ENCODE assay signal across 8 mouse cellular contexts in the genomic region with DNA sequence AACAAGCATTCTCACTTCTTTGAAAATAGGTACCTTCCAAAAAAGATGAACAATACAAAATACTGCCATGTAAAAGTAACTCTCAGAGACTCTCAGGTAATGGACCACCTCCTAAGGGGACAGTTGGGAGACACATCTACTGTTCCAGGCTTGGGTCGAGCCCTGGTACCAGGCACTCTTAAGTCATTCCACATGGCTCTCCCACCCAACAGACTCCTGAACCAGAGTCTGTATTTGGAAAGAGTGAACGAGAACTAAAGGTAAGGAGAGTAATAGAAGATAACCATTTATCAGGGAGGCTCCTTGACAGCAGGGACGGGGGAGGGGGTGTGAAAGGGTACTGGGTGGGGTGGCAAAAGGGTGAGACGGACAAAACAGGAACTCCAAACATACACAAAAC. TPM values are rescaled to one million over a fixed set of nuclear protein-coding genes. Genes with fewer than 3 reads are reported as not detected.
DNase-seq lines count a peak whose midpoint lies in the region; ATAC-seq lines count a peak whose summit lies in the region.

No protein-coding gene starts in this region.

- no peaks in the 10 kb centered on the region for H3K36me3 ChIP-seq in kidney, embryonic 16.5 days (ENCODE audit: insufficient read depth, low read length)
- H3K36me3 ChIP-seq in embryonic facial prominence, embryonic 11.5 days (replicated peaks; ENCODE audit: control insufficient read depth, insufficient read depth, low read depth, low read length): no peaks in the 10 kb centered on the region
- H3K36me3 ChIP-seq in hindbrain, embryonic 14.5 days (replicated peaks; ENCODE audit: control insufficient read depth, insufficient read depth): no peaks in the 10 kb centered on the region
- H3K36me3 ChIP-seq in midbrain, embryonic 16.5 days (ENCODE audit: control insufficient read depth, insufficient read depth, low read length): no peaks in the 10 kb centered on the region

- peak overlapping the region; percentile 100 for H3K4me2 ChIP-seq in kidney, embryonic 16.5 days (replicated peaks; ENCODE audit: low read depth, low read length)
- peak overlapping the region; percentile 95 for H3K4me2 ChIP-seq in embryonic facial prominence, embryonic 11.5 days (ENCODE audit: low read depth, low read length)
- peak overlapping the region; percentile 99 for H3K4me2 ChIP-seq in hindbrain, embryonic 14.5 days (replicated peaks)
- peak overlapping the region; percentile 100 for H3K4me2 ChIP-seq in midbrain, embryonic 16.5 days (ENCODE audit: low read length)

- no peak for ATAC-seq in kidney, embryonic 16.5 days (ENCODE audit: low FRiP score, low TSS enrichment)
- ATAC-seq in embryonic facial prominence, embryonic 11.5 days (replicated peaks; ENCODE audit: insufficient number of reproducible peaks, low FRiP score, low TSS enrichment, low read depth): no peak
- ATAC-seq in hindbrain, embryonic 14.5 days (ENCODE audit: low FRiP score): no peak
- ATAC-seq in midbrain, embryonic 16.5 days: no peak

- H3K9ac ChIP-seq in kidney, embryonic 16.5 days (replicated peaks; ENCODE audit: low read length): no peak overlapping the region
- H3K9ac ChIP-seq in embryonic facial prominence, embryonic 11.5 days (replicated peaks; ENCODE audit: low read length): peak overlapping the region; percentile 37; the same call in 1 of the 2 replicates
- peak overlapping the region; percentile 77 for H3K9ac ChIP-seq in hindbrain, embryonic 14.5 days
- H3K9ac ChIP-seq in midbrain, embryonic 16.5 days (ENCODE audit: low read depth, low read length): peak overlapping the region; percentile 92

- DNase-seq in kidney, adult 8-10 months: no peak
- DNase-seq in embryonic facial prominence, embryonic 11.5 days (ENCODE audit: low spot score): no peak
- DNase-seq in hindbrain, embryonic 14.5 days (ENCODE audit: low spot score): no peak
- no peak for DNase-seq in ovary, postnatal 36 days (ENCODE audit: low spot score)
- no peak for DNase-seq in layer of hippocampus, postnatal 25 days (ENCODE audit: extremely low spot score in 1 of 2, low spot score in 1 of 2)
- DNase-seq in cerebellum, postnatal 36 days: no peak

- no peaks in the 10 kb centered on the region for H3K9me3 ChIP-seq in kidney, embryonic 16.5 days (ENCODE audit: low read length)
- no peaks in the 10 kb centered on the region for H3K9me3 ChIP-seq in embryonic facial prominence, embryonic 11.5 days (replicated peaks; ENCODE audit: control insufficient read depth, low read length)
- no peaks in the 10 kb centered on the region for H3K9me3 ChIP-seq in hindbrain, embryonic 14.5 days (ENCODE audit: control insufficient read depth, low read length)
- H3K9me3 ChIP-seq in midbrain, embryonic 16.5 days (replicated peaks; ENCODE audit: control insufficient read depth, low read length, poor library complexity, severe bottlenecking): no peaks in the 10 kb centered on the region

- WGBS in kidney, embryonic 16.5 days: 18% methylated on average over 4 of the region's 4 CpGs
- 19% methylated on average over 4 of the region's 4 CpGs for WGBS in embryonic facial prominence, embryonic 11.5 days
- 15% methylated on average over 4 of the region's 4 CpGs for WGBS in hindbrain, embryonic 14.5 days
- 19% methylated on average over 4 of the region's 4 CpGs for WGBS in midbrain, embryonic 16.5 days

- peak overlapping the region; percentile 64 for H3K4me3 ChIP-seq in kidney, embryonic 16.5 days (ENCODE audit: low read length)
- peak overlapping the region; percentile 52 for H3K4me3 ChIP-seq in embryonic facial prominence, embryonic 11.5 days (ENCODE audit: low read depth, low read length)
- H3K4me3 ChIP-seq in hindbrain, embryonic 14.5 days (replicated peaks; ENCODE audit: low read length): peak overlapping the region; percentile 71
- H3K4me3 ChIP-seq in midbrain, embryonic 16.5 days (ENCODE audit: low read depth, low read length): peak overlapping the region; percentile 81

- H3K27ac ChIP-seq in kidney, embryonic 16.5 days (ENCODE audit: low read length): no peak overlapping the region
- no peak overlapping the region for H3K27ac ChIP-seq in embryonic facial prominence, embryonic 11.5 days (replicated peaks; ENCODE audit: low read depth, low read length)
- no peak overlapping the region for H3K27ac ChIP-seq in hindbrain, embryonic 14.5 days
- H3K27ac ChIP-seq in midbrain, embryonic 16.5 days (ENCODE audit: low read length): no peak overlapping the region

- H3K27me3 ChIP-seq in kidney, embryonic 16.5 days (ENCODE audit: insufficient read depth, low read length): peaks cover 47% of the 10 kb centered on the region
- peaks cover 27% of the 10 kb centered on the region for H3K27me3 ChIP-seq in embryonic facial prominence, embryonic 11.5 days (ENCODE audit: control insufficient read depth, insufficient read depth, low read length)
- peaks cover 26% of the 10 kb centered on the region for H3K27me3 ChIP-seq in hindbrain, embryonic 14.5 days (ENCODE audit: control insufficient read depth, insufficient read depth, low read length)
- peaks cover 7% of the 10 kb centered on the region; the same call in 1 of the 2 replicates for H3K27me3 ChIP-seq in midbrain, embryonic 16.5 days (ENCODE audit: control insufficient read depth, insufficient read depth, low read depth, low read length)

- H3K4me1 ChIP-seq in kidney, embryonic 16.5 days (ENCODE audit: insufficient read depth, low read length): peaks cover 36% of the 10 kb centered on the region
- peaks cover 2% of the 10 kb centered on the region for H3K4me1 ChIP-seq in embryonic facial prominence, embryonic 11.5 days (ENCODE audit: control insufficient read depth, insufficient read depth, low read length)
- peaks cover 17% of the 10 kb centered on the region; the same call in 1 of the 2 replicates for H3K4me1 ChIP-seq in hindbrain, embryonic 14.5 days (replicated peaks; ENCODE audit: control insufficient read depth, insufficient read depth, low read length)
- H3K4me1 ChIP-seq in midbrain, embryonic 16.5 days (ENCODE audit: control insufficient read depth, insufficient read depth, low read length): peaks cover 21% of the 10 kb centered on the region

RNA-seq across cellular contexts. Expression of gene Bhlhe41, which starts 3.0 kb away (rescaled TPM):
- 0.94 and 1.1 TPM in 2 replicates for polyA plus RNA-seq in kidney, embryonic 16.5 days (2015; fragmentation: Nextera tagmentation; extraction: Ambion mirVana)
- 1.7 and 2.0 TPM in 2 replicates for polyA plus RNA-seq in embryonic facial prominence, embryonic 11.5 days (2014; fragmentation: Nextera tagmentation; extraction: Ambion mirVana)
- polyA plus RNA-seq in hindbrain, embryonic 14.5 days (2014; fragmentation: Nextera tagmentation; extraction: Ambion mirVana): 5.2 and 5.5 TPM in 2 replicates
- 8.9 and 9.7 TPM in 2 replicates for polyA plus RNA-seq in midbrain, embryonic 16.5 days (2015; fragmentation: Nextera tagmentation; extraction: Ambion mirVana)
- 10 to 100 TPM; 37.2 to 39.9 TPM for total RNA-seq in layer of hippocampus, postnatal 25 days (2021)
